Mouse (Mus musculus): ENCODE results near the gene Rab44. TPM values are rescaled to one million over a fixed set of nuclear protein-coding genes. Genes with fewer than 3 reads are reported as not detected.

Gene Rab44
- 10 to 100 TPM; 19.2 to 34.7 TPM for total RNA-seq (2023)

GRCm38 (mm10) chr17:29113591-29114352 is at the start of gene Rab44:
Gene Rab44 (plus strand): TSS chr17:29114145.

GRCm38 (mm10) chr17:29090776-29091175 is 23.2 kb upstream of the Rab44 start, which contains the start of gene Cdkn1a:
Gene Cdkn1a (plus strand): TSS chr17:29090976.

Other genes starting within 250 kb of the Rab44 start
- under 1 TPM in 1 of 2 experiments, not detected in 1; 0.13 TPM for gene 4930539E08Rik, start 198.8 kb upstream of the Rab44 start, total RNA-seq (2023)
- gene Pxt1, start 170.3 kb upstream of the Rab44 start, total RNA-seq (2023) = not detected
- 100 to 1,000 TPM; 109 to 122 TPM for gene Kctd20, start 162.2 kb upstream of the Rab44 start, total RNA-seq (2023)
- gene Stk38, start 106.2 kb upstream of the Rab44 start, total RNA-seq (2023) = 100 to 1,000 TPM; 382 to 410 TPM
- gene Srsf3, start 81.5 kb upstream of the Rab44 start, total RNA-seq (2023) = 100 to 1,000 TPM; 322 to 336 TPM
- 100 to 1,000 TPM; 143 to 144 TPM for gene Cdkn1a, start 23.2 kb upstream of the Rab44 start, total RNA-seq (2023)
- under 1 TPM; 0.06 to 0.10 TPM for gene Cpne5, start 124.0 kb downstream of the Rab44 start, total RNA-seq (2023)
- gene Ppil1, start 150.0 kb downstream of the Rab44 start, total RNA-seq (2023) = 1 to 10 TPM; 6.7 to 9.2 TPM
- gene BC004004, start 154.6 kb downstream of the Rab44 start, total RNA-seq (2023) = 10 to 100 TPM; 60.0 to 73.2 TPM
- gene Pi16, start 203.5 kb downstream of the Rab44 start, total RNA-seq (2023) = 10 to 100 TPM; 53.3 to 59.4 TPM
- 10 to 100 TPM; 92.5 to 99.1 TPM for gene Mtch1, start 233.8 kb downstream of the Rab44 start, total RNA-seq (2023)
- gene Fgd2, start 246.8 kb downstream of the Rab44 start, total RNA-seq (2023) = 100 to 1,000 TPM; 194 to 212 TPM